Mouse (Mus musculus) ES-Bruce4 (cell line): ENCODE results near the gene Bcl7b. TPM values are rescaled to one million over a fixed set of nuclear protein-coding genes. Genes with fewer than 3 reads are reported as not detected.
"Not testable (repeated sequence)": the region's sequence is repeated elsewhere in the genome, so short reads cannot be mapped to it uniquely, and the experiment has no call there.

ENCODE experiments used
- H3K27ac ChIP-seq: 2 replicates; pipeline ENCODE4 v1.5.1; 2012; ENCODE audit warnings: low read length, inconsistent platforms; ENCODE audit not compliant: insufficient read depth
- H3K27me3 ChIP-seq: 2 replicates; pipeline ENCODE4 v1.6.1; 2012; ENCODE audit warnings: mild to moderate bottlenecking, low read length, inconsistent platforms; ENCODE audit not compliant: control insufficient read depth, poor library complexity, insufficient read depth, severe bottlenecking
- H3K36me3 ChIP-seq: 2 replicates; pipeline ENCODE4 v1.6.1; 2012; ENCODE audit warnings: inconsistent platforms, mild to moderate bottlenecking, low read length, moderate library complexity; ENCODE audit not compliant: control insufficient read depth, poor library complexity, insufficient read depth, severe bottlenecking
- H3K4me1 ChIP-seq: one replicate; pipeline ENCODE4 v1.8.1; 2011; ENCODE audit warnings: low read length; ENCODE audit not compliant: control insufficient read depth, insufficient read depth
- H3K4me3 ChIP-seq: 2 replicates; pipeline ENCODE4 v1.5.1; 2011; ENCODE audit warnings: low read depth, mild to moderate bottlenecking, low read length
- H3K9ac ChIP-seq: 2 replicates; pipeline ENCODE4 v1.6.1; 2012; ENCODE audit warnings: low read depth, mild to moderate bottlenecking, inconsistent platforms; ENCODE audit not compliant: poor library complexity, severe bottlenecking
- H3K9me3 ChIP-seq: replicated peaks from 2 replicates; pipeline ENCODE4 v1.6.1; 2012; ENCODE audit warnings: mild to moderate bottlenecking, low read length, inconsistent platforms; ENCODE audit not compliant: control insufficient read depth, poor library complexity, insufficient read depth, severe bottlenecking
- CTCF ChIP-seq: IDR thresholded peaks from one replicate; pipeline ENCODE4 v1.8.1; 2011; ENCODE audit warnings: low read depth, low read length
- EP300 ChIP-seq: IDR thresholded peaks from 2 replicates; pipeline ENCODE4 v1.6.1; 2011; ENCODE audit warnings: low read depth, low read length; ENCODE audit not compliant: insufficient read depth
- POLR2A ChIP-seq: IDR thresholded peaks from one replicate; pipeline ENCODE4 v1.8.1; 2011; ENCODE audit warnings: low read length; ENCODE audit not compliant: insufficient read depth
- polyA plus RNA-seq: library from polyadenylated mRNA; stranded (reverse); fragments of >200 nt; gene quantifications from 2 replicates; pipeline ENCODE4 v1.2.4, GENCODE M21; 2011; ENCODE audit warnings: low read depth; ENCODE audit not compliant: missing spikeins, insufficient read depth, insufficient read length

The Bcl7b gene
- polyA plus RNA-seq, 1 experiment, result 19.5 TPM

DNA sequence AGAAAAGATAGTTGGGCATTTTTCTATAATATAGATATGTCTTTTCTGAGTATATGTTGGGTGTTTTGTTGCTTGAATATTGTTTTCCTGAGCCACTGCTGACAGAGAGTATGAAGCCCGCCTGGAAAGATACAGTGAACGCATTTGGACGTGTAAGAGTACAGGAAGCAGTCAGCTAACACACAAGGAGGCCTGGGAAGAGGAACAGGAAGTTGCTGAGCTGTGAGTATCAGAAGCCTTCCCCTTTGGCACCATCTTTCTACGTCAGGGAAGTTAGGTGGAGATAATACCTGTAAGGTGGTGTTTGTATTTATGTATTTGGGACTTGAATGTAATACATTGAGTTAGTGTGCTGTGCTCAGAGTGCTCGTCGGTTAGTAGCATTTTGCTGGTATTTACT is 28.3 kb downstream of the Bcl7b start:
- Histone ChIP-seq H3K27me3 (no peaks in the 10 kb centered on the region), H3K9ac (no peak overlapping the region), H3K36me3 (peaks cover 70% of the 10 kb centered on the region), H3K9me3 (no peaks in the 10 kb centered on the region), H3K27ac (no peak overlapping the region), H3K4me1 (no peaks in the 10 kb centered on the region), H3K4me3 (no peak overlapping the region)
- TF ChIP-seq EP300 (no peak), CTCF (no peak), POLR2A (no peak)

DNA sequence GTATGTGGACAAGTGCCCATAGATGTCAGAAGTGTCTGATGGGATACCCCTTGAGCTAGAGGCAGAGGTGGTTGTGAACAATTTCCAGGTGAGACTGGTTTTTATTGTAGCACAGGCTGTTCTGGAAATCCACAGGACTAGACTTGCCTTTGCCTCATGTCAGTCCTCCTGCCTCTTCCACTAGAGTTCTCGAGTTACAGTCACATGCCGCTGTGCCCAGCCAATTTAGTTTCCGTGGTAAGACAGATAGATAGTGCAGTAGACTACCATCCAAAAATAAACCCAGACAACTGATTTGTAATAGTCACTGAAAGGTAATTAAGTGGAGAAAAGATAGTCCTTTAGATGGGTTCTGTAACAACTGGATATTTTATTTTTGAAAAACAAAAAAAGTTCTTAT is 34.7 kb downstream of the Bcl7b start:
- H3K36me3 ChIP-seq, result peaks cover 66% of the 10 kb centered on the region
- no peaks in the 10 kb centered on the region for H3K4me1 ChIP-seq
- no peak overlapping the region for H3K27ac ChIP-seq
- TF ChIP-seq POLR2A (no peak), EP300 (no peak), CTCF (no peak)
- H3K27me3 ChIP-seq, result no peaks in the 10 kb centered on the region
- no peak overlapping the region for H3K4me3 ChIP-seq
- H3K9me3 ChIP-seq, result no peaks in the 10 kb centered on the region
- H3K9ac ChIP-seq, result no peak overlapping the region

DNA sequence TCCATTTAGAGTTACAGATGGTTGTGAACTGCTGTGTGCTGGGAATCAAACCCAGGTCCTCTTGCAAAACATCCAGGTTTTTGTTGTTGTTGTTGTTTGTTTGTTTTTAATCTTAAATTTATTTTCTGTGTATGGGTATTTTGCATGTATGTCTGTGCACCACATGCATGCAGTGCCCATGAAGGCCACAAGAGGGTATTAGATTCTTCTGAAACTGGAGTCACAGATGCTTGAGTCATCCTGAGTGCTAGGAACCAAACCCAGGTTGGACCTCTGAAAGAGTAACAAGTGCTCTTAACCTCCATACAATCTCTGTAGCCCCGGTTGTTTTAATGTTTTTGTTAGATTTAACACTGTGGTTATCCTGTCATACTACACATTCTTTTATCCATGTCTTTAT is 40.1 kb downstream of the Bcl7b start:
- Histone ChIP-seq H3K27me3 (no peaks in the 10 kb centered on the region), H3K9ac (no peak overlapping the region), H3K4me3 (no peak overlapping the region), H3K36me3 (peaks cover 82% of the 10 kb centered on the region), H3K4me1 (no peaks in the 10 kb centered on the region), H3K27ac (no peak overlapping the region), H3K9me3 (no peaks in the 10 kb centered on the region)
- TF ChIP-seq POLR2A, result no peak
- no peak for TF ChIP-seq EP300
- TF ChIP-seq CTCF, result no peak

DNA sequence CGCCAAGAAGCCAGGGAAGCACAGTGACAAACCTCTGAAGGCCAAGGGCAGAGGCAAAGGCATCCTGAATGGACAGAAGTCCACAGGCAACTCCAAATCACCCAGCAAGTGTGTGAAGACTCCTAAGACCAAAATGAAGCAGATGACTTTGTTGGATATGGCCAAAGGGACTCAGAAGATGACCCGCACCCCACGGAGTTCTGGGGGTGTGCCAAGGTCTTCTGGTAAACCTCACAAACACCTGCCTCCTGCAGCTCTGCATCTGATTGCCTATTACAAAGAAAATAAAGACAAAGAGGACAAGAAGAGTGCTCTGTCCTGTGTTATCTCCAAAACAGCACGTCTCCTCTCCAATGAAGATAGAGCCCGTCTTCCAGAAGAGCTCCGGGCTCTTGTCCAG is 48.8 kb downstream of the Bcl7b start:
- H3K9me3 ChIP-seq, result no peaks in the 10 kb centered on the region
- no peaks in the 10 kb centered on the region for H3K27me3 ChIP-seq
- no peak overlapping the region for H3K27ac ChIP-seq
- H3K36me3 ChIP-seq, result peaks cover 91% of the 10 kb centered on the region
- H3K9ac ChIP-seq, result no peak overlapping the region
- TF ChIP-seq EP300 (no peak), POLR2A (no peak), CTCF (no peak)
- H3K4me3 ChIP-seq, result no peak overlapping the region
- no peaks in the 10 kb centered on the region for H3K4me1 ChIP-seq

DNA sequence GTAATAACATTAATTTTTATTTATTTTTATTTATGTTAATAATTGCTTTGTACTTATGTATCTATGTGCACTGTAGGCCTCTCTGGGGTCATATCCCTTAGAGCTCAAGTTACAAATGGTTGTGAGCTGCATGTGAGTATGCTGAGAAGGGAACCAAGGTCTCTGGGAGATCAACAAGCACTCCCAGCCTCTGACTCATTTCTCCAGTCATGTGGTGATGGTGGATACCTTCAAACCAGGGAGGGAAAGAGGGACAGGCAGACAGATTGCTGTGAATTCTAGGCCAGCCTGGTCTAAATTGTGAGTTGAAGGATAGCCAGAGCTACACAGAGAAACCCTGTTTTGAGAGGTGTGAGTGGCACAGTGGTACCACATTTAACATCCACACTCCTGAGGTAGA is 52.9 kb downstream of the Bcl7b start:
- H3K36me3 ChIP-seq, result peaks cover 87% of the 10 kb centered on the region

DNA sequence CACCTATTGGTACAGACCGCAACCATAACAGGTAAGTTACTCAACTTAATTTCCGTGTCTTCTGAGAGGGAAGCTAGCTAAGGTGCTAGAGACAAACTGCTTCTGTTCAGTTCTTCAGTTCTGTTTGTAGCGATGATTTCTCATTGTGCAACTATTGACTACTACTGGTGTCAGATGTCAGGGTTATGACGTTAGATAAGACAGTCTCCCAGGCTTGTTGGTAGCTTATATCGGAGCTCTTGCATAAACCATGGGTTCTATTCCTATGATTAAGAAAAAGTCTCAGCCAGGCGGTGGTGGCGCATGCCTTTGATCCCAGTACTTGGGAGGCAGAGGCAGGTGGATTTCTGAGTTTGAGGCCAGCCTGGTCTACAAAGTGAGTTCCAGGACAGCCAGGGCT is 54.0 kb downstream of the Bcl7b start:
- TF ChIP-seq EP300 (no peak), POLR2A (no peak), CTCF (no peak)
- H3K9me3 ChIP-seq, result no peaks in the 10 kb centered on the region
- no peak overlapping the region for H3K9ac ChIP-seq
- no peak overlapping the region for H3K27ac ChIP-seq
- peaks cover 84% of the 10 kb centered on the region for H3K36me3 ChIP-seq
- no peaks in the 10 kb centered on the region for H3K27me3 ChIP-seq
- no peak overlapping the region for H3K4me3 ChIP-seq
- H3K4me1 ChIP-seq, result no peaks in the 10 kb centered on the region

More for the DNA sequence above, 52.9 kb downstream of the Bcl7b start:
- Histone ChIP-seq H3K9ac (no peak overlapping the region), H3K9me3 (no peaks in the 10 kb centered on the region), H3K4me1 (no peaks in the 10 kb centered on the region), H3K27ac (no peak overlapping the region), H3K4me3 (no peak overlapping the region), H3K27me3 (no peaks in the 10 kb centered on the region)
- no peak for TF ChIP-seq EP300
- TF ChIP-seq POLR2A, result no peak
- no peak for TF ChIP-seq CTCF

DNA sequence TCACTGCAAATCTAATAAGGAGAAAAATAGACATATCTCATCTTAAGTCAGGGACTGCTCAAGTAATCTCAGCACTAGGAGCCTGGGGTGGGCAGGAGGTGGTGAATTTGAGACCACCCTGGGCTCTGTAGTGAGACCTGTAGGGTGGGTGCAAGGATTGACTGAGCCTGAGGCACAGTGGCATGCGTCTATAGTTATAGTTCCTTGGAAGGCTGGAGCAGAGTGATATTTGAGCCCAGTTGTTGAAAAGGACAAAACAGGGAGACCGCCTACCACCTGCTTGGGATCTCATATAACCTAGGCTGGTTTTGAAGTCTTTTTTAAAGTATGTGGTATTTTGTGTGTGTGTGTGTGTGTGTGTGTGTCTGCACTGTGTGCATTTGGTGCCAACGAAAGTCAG is 56.1 kb downstream of the Bcl7b start:
- Histone ChIP-seq H3K36me3 (peaks cover 81% of the 10 kb centered on the region), H3K27ac (no peak overlapping the region), H3K4me3 (no peak overlapping the region), H3K4me1 (no peaks in the 10 kb centered on the region), H3K9me3 (no peaks in the 10 kb centered on the region), H3K9ac (no peak overlapping the region), H3K27me3 (no peaks in the 10 kb centered on the region)
- TF ChIP-seq POLR2A (no peak), EP300 (no peak), CTCF (no peak)

DNA sequence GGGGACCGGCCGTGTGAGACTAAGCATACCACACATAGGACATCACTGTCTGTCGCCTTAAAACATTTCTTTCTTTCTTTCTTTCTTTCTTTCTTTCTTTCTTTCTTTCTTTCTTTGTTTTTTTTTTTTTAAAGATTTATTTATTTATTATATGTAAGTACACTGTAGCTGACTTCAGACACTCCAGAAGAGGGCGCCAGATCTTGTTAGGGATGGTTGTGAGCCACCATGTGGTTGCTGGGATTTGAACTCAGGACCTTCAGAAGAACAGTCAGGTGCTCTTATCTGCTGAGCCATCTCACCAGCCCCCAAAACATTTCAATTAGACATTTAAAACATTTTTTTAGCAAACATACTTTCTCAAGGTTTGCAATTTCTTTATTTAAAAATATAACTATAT is 57.8 kb downstream of the Bcl7b start:
- not testable (repeated sequence) for H3K9me3 ChIP-seq, H3K4me3 ChIP-seq, H3K27ac ChIP-seq, H3K9ac ChIP-seq, H3K27me3 ChIP-seq, H3K4me1 ChIP-seq
- peaks cover 81% of the 10 kb centered on the region for H3K36me3 ChIP-seq
